Mouse (Mus musculus) C2C12 (cell line): ENCODE data around the gene Ahnak2.

Experiments
- CTCF ChIP-seq: IDR thresholded peaks from one replicate; pipeline ENCODE4 v1.5.1; 2011; ENCODE audit not compliant: control insufficient read depth, insufficient read depth, insufficient read length
- MAX ChIP-seq: IDR thresholded peaks from one replicate; pipeline ENCODE4 v1.6.1; 2011; ENCODE audit warnings: mild to moderate bottlenecking, control low read depth
- USF1 ChIP-seq: IDR thresholded peaks from one replicate; pipeline ENCODE4 v1.6.1; 2011; ENCODE audit warnings: low read depth, mild to moderate bottlenecking, control low read depth, moderate library complexity

DNA sequence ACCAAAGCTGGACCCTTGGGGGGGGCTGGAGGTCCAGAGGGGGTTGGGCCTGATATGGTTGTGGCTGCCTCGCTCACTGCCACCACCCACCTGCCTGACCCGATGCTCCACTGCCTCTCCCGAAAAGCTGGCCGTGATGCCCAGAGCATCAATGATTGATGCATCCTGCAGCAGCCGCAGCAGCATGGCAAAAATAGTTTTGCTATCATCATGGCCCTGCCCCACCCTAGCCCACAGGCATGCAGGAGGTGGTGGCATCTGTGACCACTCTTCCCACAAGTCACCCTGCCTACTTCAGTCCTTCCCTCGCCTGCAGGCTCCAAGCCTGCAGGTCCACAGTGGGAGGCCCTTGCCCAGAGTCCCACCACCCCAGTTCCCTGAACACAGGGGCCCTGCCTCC is 3.6 kb upstream of the Ahnak2 start:
- TF ChIP-seq MAX (peak; percentile 35), CTCF (no peak), USF1 (no peak)
